Mouse (Mus musculus) heart, postnatal 36 days (tissue): ENCODE data around the gene Gm26938. TPM values are rescaled to one million over a fixed set of nuclear protein-coding genes. Genes with fewer than 3 reads are reported as not detected.

Experiments
- microRNA-seq, 2 experiments: library from miRNA; unstranded; fragments of <30 nt; microRNA quantifications; one replicate each; pipeline ENCODE4 v1.2.0; 2021; ENCODE audit warnings: borderline number of aligned reads in 2 of 2
- total RNA-seq, 2 experiments: library from RNA; stranded (reverse); gene quantifications; 2 replicates each; pipeline ENCODE4 v1.2.3; 2021

Gene Gm26938
- total RNA-seq, 2 experiments from 2014 or later, result not detected

Small RNA genes lying within 50 kb of the gene (microRNA-seq; reads per million reads assigned to microRNA genes)
- 1.4 to 3.4 reads per million in 2 experiments for gene Mir7037

Other genes with a start within 250 kb of the Gm26938 start
- 1 to 10 TPM; 2.4 to 2.8 TPM for gene Micall2, start 90.1 kb downstream of the Gm26938 start, total RNA-seq
- 10 to 100 TPM; 40.4 to 42.7 TPM for gene Ints1, start 50.7 kb downstream of the Gm26938 start, total RNA-seq
- gene Mafk, start 34.9 kb downstream of the Gm26938 start, total RNA-seq, result 10 to 100 TPM; 36.9 to 37.7 TPM
- not detected for gene Tmem184a, start 6.5 kb downstream of the Gm26938 start, total RNA-seq
- 10 to 100 TPM in 1 of 2 experiments, 1 to 10 TPM in 1; 9.5 to 11.8 TPM for gene Psmg3, start 478 bp upstream of the Gm26938 start, total RNA-seq
- gene Elfn1, start 81.5 kb upstream of the Gm26938 start, total RNA-seq, result under 1 TPM; 0.08 to 0.38 TPM